Mouse (Mus musculus) MEL (cell line): ENCODE measurements around the gene Zfp598. TPM values are rescaled to one million over a fixed set of nuclear protein-coding genes. Genes with fewer than 3 reads are reported as not detected.
"Not testable (repeated sequence)": the region's sequence is repeated elsewhere in the genome, so short reads cannot be mapped to it uniquely, and the experiment has no call there.

ENCODE experiments used
- DNase-seq: peaks from one replicate; pipeline ENCODE4 v3.0.0; 2011; ENCODE audit warnings: low read depth, low spot score
- H3K27ac ChIP-seq: 2 replicates; pipeline ENCODE4 v1.5.1; 2012; ENCODE audit warnings: low read depth, mild to moderate bottlenecking, control low read depth, low read length, moderate library complexity; ENCODE audit not compliant: control insufficient read depth
- H3K27me3 ChIP-seq, 2 experiments: fragments of 150-350 bp in 1 of 2; sonication (generic) in 1 of 2; 2 replicates each; pipeline ENCODE4 v1.6.1; 2012; ENCODE audit warnings: low read length in 2 of 2, mild to moderate bottlenecking in 2 of 2, improper control_type of control experiment in 1 of 2, moderate library complexity in 1 of 2; ENCODE audit not compliant: insufficient read depth in 2 of 2, control insufficient read depth in 1 of 2
- H3K36me3 ChIP-seq, 2 experiments: 2 replicates each; pipeline ENCODE4 v1.6.1; 2012 to 2014; ENCODE audit warnings: low read length in 2 of 2, improper control_type of control experiment in 1 of 2, inconsistent platforms in 1 of 2, mild to moderate bottlenecking in 1 of 2; ENCODE audit not compliant: insufficient read depth in 2 of 2, control insufficient read depth in 1 of 2
- H3K4me1 ChIP-seq, 2 experiments: fragments of 150-350 bp in 1 of 2; sonication (generic) in 1 of 2; 2 replicates each; pipeline ENCODE4 v1.6.1; 2012; ENCODE audit warnings: low read length in 2 of 2, improper control_type of control experiment in 1 of 2, mild to moderate bottlenecking in 1 of 2; ENCODE audit not compliant: insufficient read depth in 2 of 2, control insufficient read depth in 1 of 2
- H3K4me3 ChIP-seq, 2 experiments: fragments of 150-350 bp in 1 of 2; sonication (generic) in 1 of 2; 2 replicates each; pipeline ENCODE4 v1.5.1; 2012; ENCODE audit warnings: low read depth in 2 of 2, low read length in 2 of 2, mild to moderate bottlenecking in 2 of 2, moderate library complexity in 2 of 2, control low read depth in 1 of 2, improper control_type of control experiment in 1 of 2; ENCODE audit not compliant: control insufficient read depth in 1 of 2, insufficient read depth in 1 of 2
- H3K79me2 ChIP-seq: 2 replicates; pipeline ENCODE4 v1.6.1; 2012; ENCODE audit warnings: mild to moderate bottlenecking, low read length, moderate library complexity; ENCODE audit not compliant: control insufficient read depth, poor library complexity, insufficient read depth
- H3K9ac ChIP-seq: 2 replicates; pipeline ENCODE4 v1.6.1; 2012; ENCODE audit warnings: low read depth, mild to moderate bottlenecking, control low read depth, low read length, moderate library complexity; ENCODE audit not compliant: control insufficient read depth, poor library complexity, severe bottlenecking
- H3K9me3 ChIP-seq: fragments of 150-350 bp; sonication (generic); replicated peaks from 2 replicates; pipeline ENCODE4 v1.6.1; 2012; ENCODE audit warnings: mild to moderate bottlenecking, low read length, improper control_type of control experiment, moderate library complexity; ENCODE audit not compliant: insufficient read depth
- BHLHE40 ChIP-seq: IDR thresholded peaks from 2 replicates; pipeline ENCODE4 v1.6.1; 2012; ENCODE audit warnings: low read depth, mild to moderate bottlenecking, inconsistent platforms, low read length, improper control_type of control experiment, borderline replicate concordance
- CHD1 ChIP-seq: IDR thresholded peaks from 2 replicates; pipeline ENCODE4 v1.6.1; 2012; ENCODE audit warnings: low read depth, mild to moderate bottlenecking, inconsistent platforms, low read length, improper control_type of control experiment
- CTCF ChIP-seq, 3 experiments: IDR thresholded peaks in 2 of 3; conservative IDR thresholded peaks in 1 of 3; 2 replicates each; pipeline ENCODE4 v1.5.1; 2011 to 2012; ENCODE audit warnings: low read length in 3 of 3, low read depth in 2 of 3, mild to moderate bottlenecking in 2 of 3, improper control_type of control experiment in 1 of 3, inconsistent platforms in 1 of 3, mixed read lengths in 1 of 3, moderate library complexity in 1 of 3; ENCODE audit not compliant: control insufficient read depth in 1 of 3, insufficient read depth in 1 of 3, poor library complexity in 1 of 3, severe bottlenecking in 1 of 3
- ETS1 ChIP-seq: IDR thresholded peaks from 2 replicates; pipeline ENCODE4 v1.6.1; 2012; ENCODE audit warnings: low read depth, mild to moderate bottlenecking, inconsistent platforms, low read length, improper control_type of control experiment, moderate library complexity
- GATA1 ChIP-seq: IDR thresholded peaks from 2 replicates; pipeline ENCODE4 v1.6.1; 2011; ENCODE audit warnings: low read depth, low read length, improper control_type of control experiment
- HCFC1 ChIP-seq: IDR thresholded peaks from 2 replicates; pipeline ENCODE4 v1.6.1; 2012; ENCODE audit warnings: low read depth, mild to moderate bottlenecking, inconsistent platforms, low read length, improper control_type of control experiment, moderate library complexity
- MAX ChIP-seq: IDR thresholded peaks from 2 replicates; pipeline ENCODE4 v1.6.1; 2011; ENCODE audit warnings: low read length, improper control_type of control experiment
- MAZ ChIP-seq: IDR thresholded peaks from 2 replicates; pipeline ENCODE4 v1.6.1; 2012; ENCODE audit warnings: low read depth, mild to moderate bottlenecking, inconsistent platforms, low read length, improper control_type of control experiment
- MEF2A ChIP-seq: IDR thresholded peaks from 2 replicates; pipeline ENCODE4 v1.6.1; 2014; ENCODE audit warnings: low read depth, mild to moderate bottlenecking, inconsistent platforms, low read length, improper control_type of control experiment; ENCODE audit not compliant: poor library complexity, insufficient replicate concordance, severe bottlenecking; ENCODE audit errors: extremely low read depth
- MYB ChIP-seq: IDR thresholded peaks from 2 replicates; pipeline ENCODE4 v1.6.1; 2011; ENCODE audit warnings: mild to moderate bottlenecking, low read depth, low read length, improper control_type of control experiment
- MYC ChIP-seq: IDR thresholded peaks from 2 replicates; pipeline ENCODE4 v1.6.1; 2011; ENCODE audit warnings: low read depth, mild to moderate bottlenecking, low read length, improper control_type of control experiment, moderate library complexity
- NELFE ChIP-seq: IDR thresholded peaks from 2 replicates; pipeline ENCODE4 v1.6.1; 2011; ENCODE audit warnings: low read depth, low read length, improper control_type of control experiment
- NRF1 ChIP-seq: IDR thresholded peaks from 2 replicates; pipeline ENCODE4 v1.6.1; 2014; ENCODE audit warnings: low read depth, mild to moderate bottlenecking, inconsistent platforms, low read length, improper control_type of control experiment, moderate library complexity; ENCODE audit not compliant: poor library complexity, insufficient read depth, severe bottlenecking
- POLR2A ChIP-seq, 2 experiments: IDR thresholded peaks; 2 replicates each; pipeline ENCODE4 v1.6.1; 2011 to 2012; ENCODE audit warnings: low read length in 2 of 2, mild to moderate bottlenecking in 2 of 2, control low read depth in 1 of 2, improper control_type of control experiment in 1 of 2, low read depth in 1 of 2, moderate library complexity in 1 of 2; ENCODE audit not compliant: control insufficient read depth in 1 of 2, insufficient read depth in 1 of 2, poor library complexity in 1 of 2
- POLR2AphosphoS2 ChIP-seq: IDR thresholded peaks from 2 replicates; pipeline ENCODE4 v1.6.1; 2011; ENCODE audit warnings: low read length, improper control_type of control experiment
- RCOR1 ChIP-seq: IDR thresholded peaks from 2 replicates; pipeline ENCODE4 v1.6.1; 2012; ENCODE audit warnings: low read depth, mild to moderate bottlenecking, inconsistent platforms, low read length, improper control_type of control experiment
- SMC3 ChIP-seq: IDR thresholded peaks from 2 replicates; pipeline ENCODE4 v1.6.1; 2011; ENCODE audit warnings: low read depth, low read length, improper control_type of control experiment
- TAL1 ChIP-seq: IDR thresholded peaks from 2 replicates; pipeline ENCODE4 v1.6.1; 2012; ENCODE audit warnings: mild to moderate bottlenecking, inconsistent platforms, low read length, moderate library complexity, mixed read lengths
- TCF12 ChIP-seq: IDR thresholded peaks from 2 replicates; pipeline ENCODE4 v1.6.1; 2014; ENCODE audit warnings: low read depth, mild to moderate bottlenecking, inconsistent platforms, low read length, improper control_type of control experiment, moderate library complexity
- USF2 ChIP-seq, 2 experiments: IDR thresholded peaks; 2 replicates each; pipeline ENCODE4 v1.6.1; 2011 to 2012; ENCODE audit warnings: improper control_type of control experiment in 2 of 2, low read length in 2 of 2, borderline replicate concordance in 1 of 2, inconsistent platforms in 1 of 2, low read depth in 1 of 2, mild to moderate bottlenecking in 1 of 2; ENCODE audit not compliant: insufficient read depth in 1 of 2
- ZNF384 ChIP-seq: IDR thresholded peaks from 2 replicates; pipeline ENCODE4 v1.6.1; 2012; ENCODE audit warnings: low read depth, mild to moderate bottlenecking, inconsistent platforms, low read length, improper control_type of control experiment
- polyA plus RNA-seq, 2 experiments: library from polyadenylated mRNA; stranded (reverse) in 1 of 2; unstranded in 1 of 2; fragments of >175 nt in 1 of 2; fragments of >200 nt in 1 of 2; gene quantifications; 2 replicates each; pipeline versions ENCODE4 v1.2.1 to v1.2.4; 2012; ENCODE audit warnings: low replicate concordance in 2 of 2, low read depth in 1 of 2; ENCODE audit not compliant: insufficient read length in 2 of 2, insufficient read depth in 1 of 2, missing spikeins in 1 of 2
- total RNA-seq: library from RNA; depleted of rRNA; stranded (reverse); fragments of 300-350 nt; gene quantifications from 2 replicates; pipeline ENCODE4 v1.2.3, GENCODE M21; 2012

Gene Zfp598
- total and polyA plus RNA-seq, 3 experiments: 22.2 to 80.4 (median 59.0) TPM

DNA sequence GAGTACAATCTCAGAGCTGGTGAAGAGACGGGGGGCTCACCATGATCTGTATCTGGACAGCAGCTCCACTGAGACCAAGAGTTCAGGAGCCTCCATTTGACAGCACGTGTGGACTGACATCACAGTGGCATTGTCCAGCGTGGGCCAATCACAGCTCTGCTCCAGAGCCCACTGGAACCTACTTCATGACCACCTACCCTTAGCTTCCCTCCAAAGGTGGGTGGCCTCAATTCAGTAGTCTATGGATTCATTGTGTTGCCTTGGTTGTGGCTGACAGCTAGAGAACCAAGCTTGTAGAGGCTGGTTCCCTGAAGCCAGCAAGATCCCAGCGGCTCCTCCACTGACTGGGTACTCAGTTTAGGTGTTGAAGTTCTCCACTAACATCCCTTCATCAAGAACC is 48.5 kb downstream of the Zfp598 start, which contains the start of the genes Rnf151 and Rps2:
Gene Rnf151, minus strand, starts transcription at position 121 of the 400 bp plus-strand sequence.
Gene Rps2, plus strand, starts transcription at position 174 of the 400 bp plus-strand sequence.
- H3K27ac ChIP-seq: peak within 1 kb of the TSS; percentile 6
- H3K79me2 ChIP-seq: peaks cover 40% of the 10 kb centered on the region
- peak within 1 kb of the TSS; percentile 98 for H3K9ac ChIP-seq
- H3K4me1 ChIP-seq: peaks cover 0 to 7% of the 10 kb centered on the region in 2 experiments; a peak in 1 of 4 replicates
- peak; percentile 31 for DNase-seq
- no peak for TF ChIP-seq SMC3
- no peak for TF ChIP-seq ZNF384
- no peak for TF ChIP-seq HCFC1
- no peak for TF ChIP-seq NELFE
- no peak for TF ChIP-seq NRF1
- no peak for TF ChIP-seq MYB
- TF ChIP-seq POLR2A (IDR thresholded peaks at IDR 0.05; ENCODE audit: control insufficient read depth in 1 of 2, insufficient read depth in 1 of 2, low read depth in 1 of 2, low read length in 2 of 2, poor library complexity in 1 of 2): no peak; a peak in 1 of 4 replicates
- no peak for TF ChIP-seq USF2 (IDR thresholded peaks at IDR 0.05; ENCODE audit: borderline replicate concordance in 1 of 2, insufficient read depth in 1 of 2, low read depth in 1 of 2, low read length in 2 of 2)
- no peak for TF ChIP-seq MAZ
- no peak for TF ChIP-seq TCF12
- no peak for TF ChIP-seq ETS1
- TF ChIP-seq TAL1: no peak
- TF ChIP-seq MYC: no peak
- TF ChIP-seq POLR2AphosphoS2: no peak; the same call in 1 of the 2 replicates
- TF ChIP-seq CTCF (IDR thresholded peaks at IDR 0.05 in 2 of 3, conservative IDR thresholded peaks at IDR 0.05 in 1 of 3; ENCODE audit: control insufficient read depth in 1 of 3, insufficient read depth in 1 of 3, low read depth in 2 of 3, low read length in 3 of 3, poor library complexity in 1 of 3, severe bottlenecking in 1 of 3): no peak
- TF ChIP-seq MAX: no peak
- no peak for TF ChIP-seq BHLHE40
- no peak for TF ChIP-seq GATA1
- TF ChIP-seq MEF2A: no peak
- no peak for TF ChIP-seq RCOR1
- TF ChIP-seq, all 39 proteins: peak for 0
- Histone ChIP-seq H3K27me3 (no peaks in the 10 kb centered on the region), H3K36me3 (peaks cover 5 to 10% of the 10 kb centered on the region in 2 experiments; a peak in 3 of 4 replicates), H3K9me3 (no peaks in the 10 kb centered on the region), H3K4me3 (peak within 1 kb of the TSS; percentile 39 to 98)

DNA sequence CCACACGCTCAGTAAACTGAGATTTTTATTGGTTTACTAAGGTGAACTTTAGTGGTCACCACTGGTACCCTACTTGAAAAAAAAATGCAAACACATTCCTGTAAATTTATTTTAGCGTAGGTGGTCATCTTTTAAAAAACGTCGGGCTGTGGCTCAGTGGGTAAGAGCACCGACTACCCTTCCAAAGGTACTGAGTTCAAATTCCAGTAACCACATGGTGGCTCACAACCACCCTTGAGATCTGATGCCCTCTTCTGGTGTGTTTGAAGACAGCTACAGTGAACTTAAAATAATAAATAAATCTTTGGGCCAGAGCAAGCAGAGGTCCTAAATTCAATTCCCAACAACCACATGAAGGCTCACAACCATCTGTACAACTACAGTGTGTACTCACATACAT is 49.5 kb downstream of the Zfp598 start:
- TF ChIP-seq CHD1: peak; percentile 46; the same call in 1 of the 2 replicates
- TF ChIP-seq MYC: peak; percentile 66; the same call in 1 of the 2 replicates
- not testable (repeated sequence) for H3K27me3 ChIP-seq, H3K4me1 ChIP-seq, H3K9me3 ChIP-seq, DNase-seq
- Histone ChIP-seq H3K9ac (peak overlapping the region; percentile 98), H3K79me2 (peaks cover 49% of the 10 kb centered on the region), H3K36me3 (peaks cover 5 to 10% of the 10 kb centered on the region in 2 experiments; a peak in 3 of 4 replicates), H3K4me3 (peak overlapping the region; percentile 39 to 98), H3K27ac (peak overlapping the region; percentile 6)
